Mouse (Mus musculus) G1E (cell line): ENCODE measurements around the gene Cox6b1.

ENCODE experiments used
- CTCF ChIP-seq: IDR thresholded peaks from 2 replicates; pipeline ENCODE4 v1.5.1; 2012; ENCODE audit warnings: low read depth, low read length, inconsistent platforms, mixed read lengths
- GATA1 ChIP-seq: IDR thresholded peaks from 2 replicates; pipeline ENCODE4 v1.6.1; 2012; ENCODE audit warnings: borderline replicate concordance, low read length, inconsistent platforms, mixed read lengths
- POLR2AphosphoS5 ChIP-seq: IDR thresholded peaks from 2 replicates; pipeline ENCODE4 v1.6.1; 2012; ENCODE audit warnings: low read depth, low read length, inconsistent platforms; ENCODE audit not compliant: insufficient replicate concordance
- TAL1 ChIP-seq: conservative IDR thresholded peaks from 2 replicates; pipeline ENCODE4 v1.6.1; 2012; ENCODE audit warnings: low read depth, low read length, inconsistent platforms, mixed read lengths

GRCm38 (mm10) chr7:30596811-30597210 is 29.1 kb downstream of the Cox6b1 start:
- TF ChIP-seq CTCF: no peak
- TF ChIP-seq POLR2AphosphoS5: no peak
- no peak for TF ChIP-seq TAL1
- no peak for TF ChIP-seq GATA1
